Mouse (Mus musculus) lung, adult 2 months (tissue): Measurements from ENCODE around the gene Olfr20. TPM values are rescaled to one million over a fixed set of nuclear protein-coding genes. Genes with fewer than 3 reads are reported as not detected.
"Not testable (repeated sequence)": the region's sequence is repeated elsewhere in the genome, so short reads cannot be mapped to it uniquely, and the experiment has no call there.

ENCODE experiments used
- DNase-seq: peaks from one replicate; pipeline ENCODE4 v3.0.0; 2022
- H3K4me1 ChIP-seq: fragments of 200-500 bp; 2 replicates; pipeline ENCODE4 v1.6.1; 2011; ENCODE audit warnings: low read length; ENCODE audit not compliant: control insufficient read depth, insufficient read depth
- H3K4me3 ChIP-seq: fragments of 200-500 bp; replicated peaks from 2 replicates; pipeline ENCODE3; 2011; ENCODE audit warnings: low read depth, mild to moderate bottlenecking, control low read depth, low read length; ENCODE audit errors: extremely low read depth
- CTCF ChIP-seq: fragments of 200-500 bp; IDR thresholded peaks from 2 replicates; pipeline ENCODE4 v1.5.1; 2011; ENCODE audit warnings: mild to moderate bottlenecking, low read length, control low read depth; ENCODE audit not compliant: insufficient read depth
- POLR2A ChIP-seq: fragments of 200-500 bp; IDR thresholded peaks from 2 replicates; pipeline ENCODE4 v1.6.1; 2011; ENCODE audit warnings: low read depth, mild to moderate bottlenecking, control low read depth, low read length, borderline replicate concordance; ENCODE audit errors: extremely low read depth
- WGBS: fragments of 180-500 bp; shearing (Covaris S2); methylation state at CpG from one replicate; pipeline ENCODE4 v1.1.7; 2018; 5-methylcytosine and 5-hydroxymethylcytosine counted together
- polyA plus RNA-seq: library from polyadenylated mRNA; depleted of rRNA; stranded (reverse); fragments of >200 nt; gene quantifications from 2 replicates; pipeline ENCODE4 v1.2.3, GENCODE M21; 2012; rRNA removed

Olfr20 gene
- polyA plus RNA-seq, result not detected in 2 replicates

DNA sequence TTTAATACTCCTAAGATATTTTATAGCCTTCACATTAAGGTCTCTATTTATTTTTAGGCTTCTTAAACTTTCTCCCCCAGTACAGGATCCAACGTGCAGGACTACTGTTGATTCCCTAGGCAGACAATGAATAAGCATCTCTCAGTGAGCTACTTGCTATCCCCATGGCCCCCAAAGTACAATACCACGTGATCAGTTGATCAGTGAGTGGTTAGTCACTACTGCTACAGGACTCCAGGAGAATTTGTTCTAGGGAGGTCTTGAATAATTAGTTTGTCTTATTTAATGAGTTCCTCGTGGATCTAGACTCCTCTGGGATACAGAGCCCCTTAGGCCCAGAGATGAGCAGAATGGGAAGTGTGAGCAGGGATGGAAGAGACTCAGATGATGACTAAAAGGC, at the start of gene Olfr20:
Gene Olfr20 (plus strand): TSS at position 301 of the 400 bp plus-strand sequence.
- 43% methylated on average over 3 of the region's 3 CpGs for WGBS
- Histone ChIP-seq H3K4me1 (no peaks in the 10 kb centered on the region), H3K4me3 (no peak within 1 kb of the TSS)
- TF ChIP-seq POLR2A (no peak), CTCF (no peak)
- DNase-seq, result no peak

DNA sequence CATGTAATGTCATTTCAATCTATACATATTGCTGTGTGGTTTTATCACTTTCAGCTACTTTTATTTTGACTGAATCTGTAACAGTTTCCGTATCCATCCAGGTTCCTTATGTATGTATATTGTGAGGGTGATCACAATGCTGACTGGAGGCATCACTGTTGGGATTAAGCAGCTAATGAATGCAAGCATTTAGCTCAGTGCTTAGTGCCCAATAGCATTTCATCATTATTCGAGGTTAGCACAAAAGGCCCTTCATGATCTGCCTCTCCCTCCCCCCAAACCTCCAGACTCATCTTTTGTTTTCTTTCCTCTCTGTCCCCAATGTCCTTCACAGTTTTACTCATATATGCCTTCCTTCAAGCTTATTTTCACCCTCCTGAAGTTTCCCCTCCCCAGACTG, 47.5 kb upstream of the Olfr20 start:
- TF ChIP-seq POLR2A, result no peak
- TF ChIP-seq CTCF, result no peak
- DNase-seq, result no peak
- H3K4me3 ChIP-seq, result no peak overlapping the region
- 67% methylated on average over 2 of the region's 2 CpGs for WGBS
- no peaks in the 10 kb centered on the region for H3K4me1 ChIP-seq

DNA sequence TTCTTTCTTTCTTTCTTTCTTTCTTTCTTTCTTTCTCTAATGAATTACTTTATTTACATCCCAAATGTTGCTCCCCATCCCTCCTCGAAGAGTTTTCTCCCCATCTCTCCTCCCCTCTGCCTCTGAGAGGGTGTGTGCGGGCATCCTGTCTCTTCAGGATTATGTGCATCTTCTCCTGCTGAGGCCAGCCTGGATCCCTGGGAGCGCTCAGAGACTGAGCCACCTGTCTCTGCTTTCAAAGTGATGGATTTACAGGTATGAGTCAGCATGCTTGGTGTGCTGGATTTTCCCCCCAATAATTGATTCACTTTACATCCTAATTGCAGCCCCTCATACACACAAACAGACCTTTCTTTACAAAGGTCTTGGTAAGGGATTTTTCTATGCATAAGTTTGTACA, 34.6 kb upstream of the Olfr20 start:
- WGBS, result 60% methylated on average over 3 of the region's 3 CpGs
- no peaks in the 10 kb centered on the region for H3K4me1 ChIP-seq
- H3K4me3 ChIP-seq, result no peak overlapping the region
- DNase-seq, result no peak
- TF ChIP-seq CTCF, result no peak
- no peak for TF ChIP-seq POLR2A

DNA sequence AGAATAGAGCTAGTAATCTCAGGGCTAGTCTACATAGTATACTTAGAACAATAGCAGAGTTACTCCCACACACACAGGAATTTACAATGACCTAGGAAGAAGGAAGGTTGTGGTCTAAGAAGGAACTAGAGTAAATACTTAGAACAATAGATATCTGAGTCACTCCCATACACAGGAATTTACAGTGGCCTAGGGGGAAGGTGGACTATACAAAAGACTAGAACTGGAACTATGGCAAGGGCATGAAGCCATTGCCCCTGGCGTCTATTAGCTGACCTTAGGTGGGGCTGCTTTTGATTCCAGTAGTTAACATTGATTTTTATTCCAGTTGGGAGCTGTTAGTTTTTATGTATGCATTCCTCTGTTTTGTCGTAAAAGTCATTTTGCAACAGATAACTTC, 32.0 kb upstream of the Olfr20 start:
- not testable (repeated sequence) for H3K4me3 ChIP-seq, H3K4me1 ChIP-seq, DNase-seq
- 55% methylated on average over 2 of the region's 2 CpGs for WGBS

GRCm38 (mm10) chr11:73321064-73321463, 29.5 kb upstream of the Olfr20 start:
- not testable (repeated sequence) for DNase-seq, H3K4me1 ChIP-seq, H3K4me3 ChIP-seq
- 84% methylated on average over 13 of the region's 13 CpGs for WGBS

DNA sequence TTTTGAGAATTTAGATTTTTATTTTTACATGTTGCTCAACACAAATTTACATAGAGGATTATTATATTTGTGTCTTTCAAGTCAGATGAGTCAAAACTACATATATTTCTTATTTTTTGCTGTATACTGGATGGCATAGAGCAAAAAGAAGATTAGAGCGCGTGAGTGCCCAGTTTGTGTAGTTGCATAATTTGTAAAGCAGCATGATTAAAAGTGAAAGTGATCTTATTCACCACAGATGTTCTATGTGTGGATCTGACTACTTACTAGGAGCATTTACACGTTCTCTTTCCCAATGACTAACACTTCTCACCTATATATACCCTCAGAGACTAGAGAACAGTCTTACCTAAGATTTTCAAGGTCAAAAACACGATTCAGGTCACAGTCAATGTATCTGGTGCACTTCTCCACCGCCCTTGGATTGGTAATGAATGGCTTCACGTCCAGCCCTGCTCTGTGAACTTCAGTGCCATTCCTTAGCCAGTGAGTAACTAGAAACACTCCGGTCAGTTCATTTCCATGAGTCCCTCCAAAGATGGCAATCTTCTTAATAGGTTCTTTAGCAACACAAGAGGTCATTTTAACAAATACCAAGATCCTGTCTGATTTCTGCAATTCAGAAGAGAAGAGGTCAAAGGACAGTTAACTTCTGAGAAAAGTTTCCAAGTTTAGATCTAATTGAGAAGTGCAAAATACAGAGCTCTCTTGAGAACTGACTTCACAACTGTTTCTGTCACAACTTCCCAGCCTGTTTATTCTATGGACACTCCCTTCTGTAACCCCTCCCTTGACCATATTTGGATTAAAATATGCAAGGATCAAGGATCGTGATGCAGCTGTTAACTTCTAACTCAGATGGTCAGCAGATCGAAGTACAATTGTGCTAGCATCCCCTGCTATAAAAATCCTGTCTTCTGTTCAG, 26.4 kb upstream of the Olfr20 start:
- Histone ChIP-seq H3K4me1 (no peaks in the 10 kb centered on the region), H3K4me3 (peak overlapping the region; percentile 63)
- DNase-seq, result no peak
- TF ChIP-seq POLR2A (no peak), CTCF (no peak)
- WGBS, result 47% methylated on average over 9 of the region's 9 CpGs

GRCm38 (mm10) chr11:73326485-73326886, 24.1 kb upstream of the Olfr20 start:
- WGBS, result 20% methylated on average over 12 of the region's 12 CpGs
- Histone ChIP-seq H3K4me3 (peak overlapping the region; percentile 32), H3K4me1 (no peaks in the 10 kb centered on the region)
- DNase-seq, result peak; percentile 7
- TF ChIP-seq POLR2A (no peak), CTCF (no peak)

- no peak for TF ChIP-seq CTCF
- no peak for TF ChIP-seq POLR2A
- 47% methylated on average over 4 of the region's 4 CpGs for WGBS
- no peak overlapping the region for H3K4me3 ChIP-seq
- DNase-seq, result no peak
- H3K4me1 ChIP-seq, result no peaks in the 10 kb centered on the region
Observed at GRCm38 (mm10) chr11:73327361-73327760, 23.2 kb upstream of the Olfr20 start.

DNA sequence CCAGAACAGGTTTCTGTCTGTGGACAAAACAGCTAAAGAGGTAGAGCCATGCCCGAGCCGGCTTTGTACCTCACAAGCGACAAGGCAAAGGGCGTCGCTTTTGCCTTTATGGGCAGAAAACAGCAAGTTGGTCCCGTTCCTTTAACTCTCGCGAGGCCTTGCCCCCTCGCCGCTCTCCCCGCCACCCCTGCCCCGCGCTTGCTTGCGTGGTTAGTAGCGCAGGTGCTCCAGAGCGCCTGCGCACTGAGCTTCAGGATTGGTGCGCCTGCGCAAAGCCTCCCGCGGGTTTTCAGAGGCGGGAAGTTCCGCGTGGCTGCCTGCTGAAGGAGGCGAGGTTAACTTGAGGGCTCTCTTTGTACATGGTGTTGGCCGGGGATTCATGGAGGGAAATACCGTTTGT, 21.1 kb upstream of the Olfr20 start, which contains the start of the genes Aspa, Gm49340 and Spata22:
Gene Aspa (minus strand): TSS at position 155 of the 400 bp plus-strand sequence.
Gene Gm49340 (plus strand): TSS at position 300 of the 400 bp plus-strand sequence.
Gene Spata22 (plus strand): TSS at position 300 of the 400 bp plus-strand sequence.
- WGBS, result 80% methylated on average over 27 of the region's 27 CpGs
- H3K4me3 ChIP-seq, result no peak within 1 kb of the TSS
- no peaks in the 10 kb centered on the region for H3K4me1 ChIP-seq
- TF ChIP-seq CTCF (no peak), POLR2A (no peak)
- no peak for DNase-seq

DNA sequence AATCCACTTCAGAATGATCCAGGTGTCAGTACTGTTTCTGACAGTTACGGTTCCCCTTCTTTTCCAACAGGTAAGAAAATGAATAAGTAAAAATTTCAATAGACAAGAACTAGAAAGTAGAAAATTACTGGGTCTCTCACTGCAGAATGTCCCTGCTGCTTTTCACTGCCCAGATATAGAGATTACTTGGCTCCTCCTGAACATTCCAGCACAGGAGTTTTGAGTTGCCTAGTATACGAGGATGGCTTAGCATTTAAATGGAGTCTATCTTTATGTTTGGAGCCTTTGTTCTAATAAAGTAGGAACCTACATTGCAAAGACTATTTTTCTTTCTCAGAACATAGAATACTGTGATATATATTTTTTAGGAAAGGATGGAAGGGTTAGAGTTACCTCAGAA, 17.2 kb upstream of the Olfr20 start:
- no peak for DNase-seq
- 81% methylated on average over 2 of the region's 2 CpGs for WGBS
- TF ChIP-seq CTCF (no peak), POLR2A (no peak)
- no peak overlapping the region for H3K4me3 ChIP-seq
- no peaks in the 10 kb centered on the region for H3K4me1 ChIP-seq
